Mouse (Mus musculus): ENCODE measurements around the gene Pcdh20.

The Pcdh20 gene

GRCm38 (mm10) chr14:88470495-88471434 lies at the start of gene Pcdh20:
Pcdh20 (minus strand) TSS chr14:88471396.
- DNase-seq (ENCODE audit: low spot score) = no peak

GRCm38 (mm10) chr14:88479909-88480308 lies 8.7 kb upstream of the Pcdh20 start:
- no peak for DNase-seq (ENCODE audit: low spot score)

GRCm38 (mm10) chr14:88469956-88470355 lies 1.2 kb downstream of the Pcdh20 start:
- no peak for DNase-seq (ENCODE audit: low spot score)

- DNase-seq (ENCODE audit: low spot score) = no peak
Measured at GRCm38 (mm10) chr14:88469361-88469760, 1.8 kb downstream of the Pcdh20 start.

GRCm38 (mm10) chr14:88466416-88466815 lies 4.8 kb downstream of the Pcdh20 start:
- DNase-seq (ENCODE audit: low spot score) = peak; percentile 40

- no peak for DNase-seq (ENCODE audit: low spot score)
Measured at GRCm38 (mm10) chr14:88464356-88464755, 6.8 kb downstream of the Pcdh20 start.

GRCm38 (mm10) chr14:88463357-88463756 lies 7.8 kb downstream of the Pcdh20 start:
- no peak for DNase-seq (ENCODE audit: low spot score)

- DNase-seq (ENCODE audit: low spot score) = no peak
Measured at GRCm38 (mm10) chr14:88462944-88463343, 8.3 kb downstream of the Pcdh20 start.

GRCm38 (mm10) chr14:88460705-88461104 lies 10.5 kb downstream of the Pcdh20 start:
- DNase-seq (ENCODE audit: low spot score) = no peak

GRCm38 (mm10) chr14:88443304-88443703 lies 27.9 kb downstream of the Pcdh20 start:
- no peak for DNase-seq (ENCODE audit: low spot score)

- no peak for DNase-seq (ENCODE audit: low spot score)
Measured at GRCm38 (mm10) chr14:88429393-88429792, 41.8 kb downstream of the Pcdh20 start.

GRCm38 (mm10) chr14:88427370-88427769 lies 43.8 kb downstream of the Pcdh20 start:
- DNase-seq (ENCODE audit: low spot score) = no peak

Data from left cerebral cortex, adult 11 months (tissue).